Mouse (Mus musculus) left cerebral cortex, adult 2 months (tissue): ENCODE data around the gene Hmgn5. TPM values are rescaled to one million over a fixed set of nuclear protein-coding genes. Genes with fewer than 3 reads are reported as not detected.

Source experiments
- DNase-seq, 2 experiments: peaks; one replicate each; pipeline ENCODE4 v3.0.0; 2021 to 2022; ENCODE audit warnings: low spot score in 2 of 2, mixed read lengths in 1 of 2; ENCODE audit errors: extremely low spot score in 1 of 2
- H3K27ac ChIP-seq: fragments of 200-600 bp; 2 replicates; pipeline ENCODE4 v1.8.1; 2022
- H3K4me3 ChIP-seq: fragments of 200-600 bp; 2 replicates; pipeline ENCODE4 v1.8.1; 2022
- CTCF ChIP-seq: fragments of 200-600 bp; IDR thresholded peaks from 2 replicates; pipeline ENCODE4 v1.8.1; 2022; ENCODE audit warnings: antibody characterized with exemption, mild to moderate bottlenecking, moderate library complexity
- intact Hi-C: fragments of 180-260 bp; cut with DNase I; formaldehyde crosslinking; loops from one replicate; pipeline ENCODE4 v1.15.1; 2025
- long read RNA-seq, 2 experiments: library from polyadenylated mRNA; stranded (forward); transcript quantifications; one replicate each; pipeline ENCODE4 v2.0.0; 2021; ENCODE audit warnings: borderline mapping rate in 2 of 2
- total RNA-seq, 2 experiments: library from RNA; stranded (reverse); gene quantifications; 2 replicates each; pipeline ENCODE4 v1.2.3; 2021

The Hmgn5 gene
- 1 to 10 TPM; 4.9 to 5.0 TPM for total RNA-seq
- long read RNA-seq, experiment 1, transcript Hmgn5-201 (6 exons, 1,934 nt), result major isoform, 17 of 18 reads
- long read RNA-seq, experiment 1, partial matches to known transcripts, result 0 of 18 reads
- long read RNA-seq, experiment 1, other reads (novel, unspliced or antisense), result 1 of 18 reads
- long read RNA-seq, experiment 2, transcript Hmgn5-201 (6 exons, 1,934 nt), result major isoform, 9 of 10 reads
- long read RNA-seq, experiment 2, partial matches to known transcripts, result 0 of 10 reads
- long read RNA-seq, experiment 2, other reads (novel, unspliced or antisense), result 1 of 10 reads

DNA sequence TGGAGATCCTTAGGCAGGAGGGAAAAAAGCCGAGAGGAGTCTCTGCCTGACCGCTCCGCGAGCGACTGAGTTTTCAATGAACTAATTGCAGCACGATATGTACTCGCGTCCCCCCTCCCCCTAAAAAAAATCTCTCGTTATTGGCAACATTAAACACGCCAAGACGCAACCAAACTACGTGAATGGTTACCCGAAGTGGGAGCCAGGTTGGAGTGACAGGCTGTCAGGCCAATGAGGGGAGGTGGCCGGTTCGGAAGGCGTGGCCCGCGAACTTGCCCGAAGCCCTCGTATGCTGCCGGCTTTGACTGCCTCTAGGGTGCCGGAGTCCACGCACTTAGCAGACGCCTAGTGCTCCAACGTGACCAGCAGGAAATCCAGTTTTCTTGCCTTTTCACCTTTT is at the start of gene Hmgn5:
Hmgn5 (minus strand) TSS at position 122 of the 400 bp plus-strand sequence.
- H3K27ac ChIP-seq, result peak within 1 kb of the TSS; percentile 59; the same call in 1 of the 2 replicates
- TF ChIP-seq CTCF, result no peak
- intact Hi-C loops, result loop anchor here (2.0 to 10.0 kb wide), 3 partner anchors 79 to 1198 kb away; partner anchors contain the start of gene 2610002M06Rik
- peak; percentile 85 to 86 for DNase-seq
- H3K4me3 ChIP-seq, result peak within 1 kb of the TSS; percentile 57

DNA sequence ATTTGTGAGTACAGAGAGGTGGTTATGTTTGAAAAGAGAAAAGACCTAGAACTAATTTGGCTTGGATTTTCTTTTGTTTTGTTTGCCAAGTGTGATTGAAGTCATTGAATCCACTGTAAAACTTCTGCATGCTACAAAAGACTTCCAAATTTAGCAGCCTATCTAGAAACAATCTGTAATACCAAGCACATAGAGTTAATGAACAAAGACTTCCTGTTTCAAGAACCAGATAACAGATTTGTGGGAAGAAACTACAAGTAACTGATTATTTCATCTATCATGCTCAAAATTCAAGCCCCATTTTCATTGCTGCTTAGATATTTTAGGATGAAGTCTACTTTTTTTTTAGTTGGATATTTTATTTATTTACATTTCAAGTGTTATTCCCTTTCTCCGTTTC is 34.6 kb upstream of the Hmgn5 start:
- intact Hi-C loops, result no loop called here
- no peak for TF ChIP-seq CTCF
- H3K4me3 ChIP-seq, result no peak overlapping the region
- DNase-seq, result no peak
- no peak overlapping the region for H3K27ac ChIP-seq

DNA sequence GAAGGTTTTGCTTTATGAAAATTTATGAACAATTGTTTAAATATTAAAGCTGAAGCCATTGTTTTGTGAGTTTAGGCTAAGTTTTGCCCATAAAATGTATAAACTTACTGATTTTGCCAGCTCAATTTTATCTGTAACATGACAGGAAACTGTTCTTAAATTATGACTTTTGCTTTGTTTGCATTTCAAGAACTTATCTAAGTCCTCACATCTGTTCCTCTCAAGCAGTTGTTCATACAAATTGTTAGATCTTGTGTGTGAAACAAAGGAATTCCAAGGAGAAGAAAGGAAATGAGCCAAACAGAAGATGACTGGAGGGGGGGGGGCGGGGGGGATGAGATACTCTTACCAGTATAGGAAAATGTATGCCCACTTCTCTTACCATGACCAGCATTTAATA is 13.0 kb upstream of the Hmgn5 start:
- H3K27ac ChIP-seq, result no peak overlapping the region
- no peak for TF ChIP-seq CTCF
- DNase-seq, result no peak
- no peak overlapping the region for H3K4me3 ChIP-seq
- intact Hi-C loops, result no loop called here

DNA sequence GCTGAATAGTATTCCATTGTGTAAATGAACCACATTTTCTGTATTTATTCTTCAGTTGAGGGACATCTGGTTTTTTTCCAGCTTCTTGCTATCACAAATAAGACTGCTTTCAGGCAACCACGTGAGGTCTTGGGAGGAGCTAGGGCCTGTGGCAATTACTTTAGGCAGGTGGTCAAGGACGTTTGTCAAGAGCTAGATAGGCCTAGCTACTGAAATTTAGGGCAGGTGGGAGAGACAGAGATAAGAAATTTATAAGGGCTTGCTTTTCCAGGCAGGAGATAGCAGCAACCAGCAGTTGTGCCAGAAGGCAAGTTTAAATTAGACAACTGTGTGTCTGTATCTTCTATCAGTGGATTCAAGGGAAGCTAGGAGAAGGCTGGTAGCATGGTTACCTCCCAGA is 7.7 kb upstream of the Hmgn5 start:
- H3K27ac ChIP-seq, result no peak overlapping the region
- no peak for TF ChIP-seq CTCF

DNA sequence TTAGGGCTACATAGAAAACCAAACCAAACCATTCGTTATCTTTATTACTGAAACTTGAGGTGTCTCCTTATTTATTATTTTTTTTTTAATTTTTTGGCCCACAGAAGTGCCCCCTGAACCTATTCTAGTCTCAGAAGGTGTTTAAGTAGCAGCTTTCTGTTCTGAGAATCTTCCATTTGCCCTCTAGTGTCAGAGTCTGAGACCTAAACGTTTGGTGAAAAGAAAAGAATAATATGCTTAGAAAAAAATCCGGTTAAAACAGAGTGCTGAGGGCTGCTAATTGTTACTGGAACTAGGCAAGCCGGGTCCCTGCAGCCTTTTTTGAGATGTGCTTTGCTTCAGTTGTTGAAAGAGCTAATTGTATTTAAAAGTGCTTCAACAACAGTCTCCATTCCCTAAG is 962 bp upstream of the Hmgn5 start:
- Histone ChIP-seq H3K4me3 (no peak overlapping the region), H3K27ac (no peak overlapping the region)
- DNase-seq, result no peak
- intact Hi-C loops, result loop anchor here (5.0 to 10.0 kb wide), 2 partner anchors 78 to 1199 kb away; partner anchors contain the start of gene 2610002M06Rik
- TF ChIP-seq CTCF, result no peak

More for the DNA sequence above, 7.7 kb upstream of the Hmgn5 start:
- DNase-seq, result no peak
- intact Hi-C loops, result no loop called here
- no peak overlapping the region for H3K4me3 ChIP-seq

DNA sequence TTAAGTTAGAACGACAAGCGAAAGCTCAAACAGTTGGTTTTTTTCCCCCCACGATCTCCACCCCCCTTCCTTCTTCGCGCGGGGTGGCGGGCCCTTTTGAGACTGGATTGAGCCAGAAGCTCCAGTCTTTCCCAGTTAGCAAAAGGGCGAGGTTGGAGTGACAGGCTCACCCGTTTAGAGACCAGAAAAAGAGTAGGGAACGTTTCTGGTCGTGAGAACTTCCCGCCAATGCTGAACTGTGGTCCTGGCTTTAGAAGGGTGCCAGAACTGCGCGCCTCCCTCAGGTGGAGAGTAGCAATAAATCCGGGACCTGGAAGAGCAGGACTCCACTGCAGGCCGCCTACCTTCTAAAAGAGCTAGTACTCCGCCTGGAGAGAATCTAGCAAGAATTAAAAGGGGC is 482 bp upstream of the Hmgn5 start:
- TF ChIP-seq CTCF, result peak; percentile 6
- intact Hi-C loops, result loop anchor here (2.0 to 10.0 kb wide), 3 partner anchors 79 to 1199 kb away; partner anchors contain the start of gene 2610002M06Rik
- Histone ChIP-seq H3K4me3 (peak overlapping the region; percentile 57), H3K27ac (peak overlapping the region; percentile 36; the same call in 1 of the 2 replicates)
- peak; percentile 13 to 16 for DNase-seq

DNA sequence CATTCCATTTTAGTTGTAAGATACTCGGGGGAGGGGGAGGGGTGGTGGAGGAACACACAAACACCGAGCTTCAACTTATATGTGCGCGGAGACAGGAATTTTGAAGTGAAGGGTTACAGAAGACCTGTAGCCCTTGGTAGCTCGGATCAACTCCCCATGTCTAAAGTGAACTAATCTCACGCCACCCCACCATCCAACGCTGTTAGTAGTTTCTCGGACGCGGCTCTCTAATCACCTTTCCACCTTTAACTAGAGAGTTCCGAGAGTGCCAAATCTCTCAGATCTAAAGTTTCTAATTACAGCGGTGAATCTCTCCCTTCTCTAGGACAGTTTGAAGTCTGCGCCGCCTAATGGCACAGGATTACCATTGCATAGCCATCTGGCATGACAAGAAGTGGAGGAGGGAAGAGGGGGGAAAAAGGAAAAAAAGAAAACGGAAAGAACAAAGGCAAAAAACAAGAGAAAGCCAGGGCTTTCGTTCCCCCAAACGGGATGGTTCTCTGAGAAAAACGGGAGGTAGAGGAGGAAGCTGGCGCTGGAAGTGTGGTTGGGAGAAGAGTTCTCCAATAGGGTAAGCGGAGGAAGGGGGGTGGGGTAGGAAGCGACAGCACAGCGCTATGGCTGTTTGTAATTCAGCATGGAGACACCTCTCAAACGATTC is 703 bp downstream of the Hmgn5 start:
- TF ChIP-seq CTCF, result peak; percentile 54
- intact Hi-C loops, result loop anchor here (2.0 to 10.0 kb wide), 3 partner anchors 80 to 1198 kb away; partner anchors contain the start of gene 2610002M06Rik
- Histone ChIP-seq H3K4me3 (peak overlapping the region; percentile 57), H3K27ac (peak overlapping the region; percentile 59; the same call in 1 of the 2 replicates)
- DNase-seq, result peak; percentile 22 to 29

DNA sequence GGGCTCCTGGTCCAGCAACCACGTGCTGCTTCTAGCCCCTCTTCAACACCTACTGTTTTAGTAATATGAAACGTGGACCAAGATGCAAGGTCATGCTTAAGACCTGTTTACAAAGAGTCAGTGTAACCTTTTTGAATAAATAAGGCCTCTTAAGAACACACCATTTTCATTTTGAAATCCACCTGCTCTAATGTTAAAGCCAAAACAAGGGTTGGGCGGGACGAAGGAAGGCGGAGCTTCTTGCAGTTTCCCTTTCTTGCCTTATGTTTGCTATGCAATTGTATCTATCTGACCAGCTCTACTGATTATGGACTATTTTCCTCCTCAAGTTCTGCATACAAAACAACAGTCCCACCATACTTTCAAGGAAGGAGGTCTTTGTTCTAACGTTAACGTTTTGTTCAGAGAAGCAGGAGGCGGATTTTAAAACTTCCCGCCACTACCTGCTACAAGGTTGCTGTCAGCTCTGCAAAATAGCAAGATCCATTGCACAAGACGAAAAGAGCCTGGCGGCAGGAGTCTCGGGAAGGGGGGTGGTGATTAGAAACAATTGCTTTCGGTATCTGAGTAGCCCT is 1.5 kb downstream of the Hmgn5 start:
- intact Hi-C loops, result loop anchor here (2.0 to 10.0 kb wide), 3 partner anchors 81 to 1197 kb away; partner anchors contain the start of gene 2610002M06Rik
- Histone ChIP-seq H3K27ac (no peak overlapping the region), H3K4me3 (peak overlapping the region; percentile 57)
- DNase-seq, result no peak
- TF ChIP-seq CTCF, result no peak

DNA sequence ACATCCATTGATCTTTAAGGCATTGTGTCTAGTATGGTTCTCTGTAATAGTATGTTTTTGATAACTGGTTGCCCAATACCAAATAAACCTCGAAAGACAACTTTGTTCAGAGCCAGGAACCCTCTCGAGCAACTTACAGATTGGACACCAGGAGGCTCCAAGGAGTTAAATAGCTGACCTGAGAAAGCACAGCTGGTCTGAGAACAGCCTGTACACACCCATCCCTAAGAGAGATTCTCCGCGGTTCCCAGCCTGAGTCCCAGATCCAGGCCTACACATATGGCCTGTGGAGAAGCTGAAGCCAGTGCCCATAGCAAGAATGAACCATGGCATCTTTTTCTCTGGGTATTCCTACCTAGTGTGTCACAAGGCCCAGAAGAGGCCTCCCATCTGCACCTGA is 11.9 kb downstream of the Hmgn5 start:
- intact Hi-C loops, result no loop called here
- no peak; the same call in 1 of the 2 replicates for TF ChIP-seq CTCF
- H3K27ac ChIP-seq, result no peak overlapping the region
- no peak overlapping the region for H3K4me3 ChIP-seq
- no peak for DNase-seq

Other genes with a start within 250 kb of the Hmgn5 start
- gene Brwd3, start 179.0 kb downstream of the Hmgn5 start, total RNA-seq, result 10 to 100 TPM; 13.4 to 13.5 TPM
- gene Sh3bgrl, start 82.0 kb upstream of the Hmgn5 start, total RNA-seq, result 10 to 100 TPM; 52.2 to 56.9 TPM
- gene Gm6377, start 183.4 kb upstream of the Hmgn5 start, total RNA-seq, result not detected